Mouse (Mus musculus) C2C12 (cell line): Measurements from ENCODE around the gene Pou5f2.

ENCODE experiments used
- CEBPB ChIP-seq: IDR thresholded peaks from one replicate; pipeline ENCODE4 v1.6.1; 2011; ENCODE audit warnings: low read depth, mild to moderate bottlenecking, control low read depth, moderate library complexity
- CTCF ChIP-seq: IDR thresholded peaks from one replicate; pipeline ENCODE4 v1.5.1; 2011; ENCODE audit not compliant: control insufficient read depth, insufficient read depth, insufficient read length
- FOSL1 ChIP-seq: IDR thresholded peaks from one replicate; pipeline ENCODE4 v1.8.0; 2011; ENCODE audit warnings: mild to moderate bottlenecking, low read length; ENCODE audit not compliant: poor library complexity, insufficient read depth, severe bottlenecking
- MAX ChIP-seq: IDR thresholded peaks from one replicate; pipeline ENCODE4 v1.6.1; 2011; ENCODE audit warnings: mild to moderate bottlenecking, control low read depth
- MYOD1 ChIP-seq: IDR thresholded peaks from one replicate; pipeline ENCODE4 v1.6.1; 2011; ENCODE audit warnings: low read depth; ENCODE audit not compliant: control insufficient read depth, insufficient read length
- MYOG ChIP-seq: IDR thresholded peaks from one replicate; pipeline ENCODE4 v1.6.1; 2011; ENCODE audit not compliant: control insufficient read depth, insufficient read length; ENCODE audit errors: extremely low read depth
- USF1 ChIP-seq: IDR thresholded peaks from one replicate; pipeline ENCODE4 v1.6.1; 2011; ENCODE audit warnings: low read depth, mild to moderate bottlenecking, control low read depth, moderate library complexity

DNA sequence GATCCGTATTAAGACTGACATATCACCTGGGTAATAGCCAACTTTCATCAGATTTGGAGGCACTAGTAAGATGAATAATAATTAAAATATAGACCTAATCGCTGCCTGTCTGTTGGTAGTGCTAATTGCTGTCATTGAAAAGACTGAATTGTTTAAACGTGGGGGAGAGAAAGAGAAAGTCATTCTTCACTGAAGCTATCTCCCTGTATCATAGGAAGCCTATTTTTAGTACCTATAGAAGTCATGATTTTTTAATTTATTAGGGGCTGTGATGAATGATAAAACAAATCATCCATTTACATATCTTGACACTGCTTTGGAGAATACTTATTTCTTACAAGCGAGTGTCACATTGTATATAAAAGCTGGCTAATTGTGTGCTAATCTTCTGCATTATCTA, 20.1 kb upstream of the Pou5f2 start:
- no peak for TF ChIP-seq CTCF
- TF ChIP-seq MYOD1: no peak
- TF ChIP-seq USF1: no peak
- no peak for TF ChIP-seq MAX
- no peak for TF ChIP-seq MYOG
- TF ChIP-seq CEBPB: no peak
- no peak for TF ChIP-seq FOSL1
